In the genomic region with DNA sequence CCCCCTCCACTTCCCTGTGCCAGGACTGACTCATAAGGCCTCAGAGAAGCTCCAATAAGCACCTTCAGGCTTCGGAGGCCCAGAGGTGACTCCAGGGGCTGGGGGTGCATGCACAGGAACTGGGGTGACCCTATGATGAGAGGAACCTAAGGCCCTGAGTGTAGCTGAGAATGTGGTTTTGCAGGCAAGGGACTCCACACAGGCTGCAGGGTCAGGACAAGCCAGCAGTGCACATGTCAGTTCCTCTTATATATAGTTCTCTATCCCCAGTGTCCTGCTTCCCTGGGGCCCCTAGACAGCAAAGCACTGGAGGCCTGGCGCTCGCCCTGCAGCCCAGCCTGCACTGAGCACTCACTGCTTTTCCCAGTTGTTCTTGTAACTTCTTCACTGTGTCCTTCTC, we compare ENCODE assay signal across 24 mouse cellular contexts. TPM values are rescaled to one million over a fixed set of nuclear protein-coding genes. Genes with fewer than 3 reads are reported as not detected.
DNase-seq lines count a peak whose midpoint lies in the region; ATAC-seq lines count a peak whose summit lies in the region.
"Had no signal": no experiment of that assay in that cellular context is flagged by ENCODE, and none has a peak within 500 bp of the region (broad histone marks: within the 10 kb centered on the region; RNA-seq: fewer than 3 reads in every experiment).

No protein-coding gene starts in this region.

- peaks cover 5% of the 10 kb centered on the region; the same call in 1 of the 2 replicates for H3K36me3 ChIP-seq in forebrain, embryonic 11.5 days (ENCODE audit: control insufficient read depth, insufficient read depth, low read length)
- peaks cover 99% of the 10 kb centered on the region for H3K36me3 ChIP-seq in forebrain, embryonic 10.5 days (replicated peaks)
- H3K36me3 ChIP-seq in heart, embryonic 12.5 days: peaks cover 98% of the 10 kb centered on the region
- peaks cover 99% of the 10 kb centered on the region for H3K36me3 ChIP-seq in limb, embryonic 13.5 days
- H3K36me3 ChIP-seq in limb, embryonic 10.5 days: peaks cover 99% of the 10 kb centered on the region
- peaks cover 5% of the 10 kb centered on the region; the same call in 1 of the 2 replicates for H3K36me3 ChIP-seq in hindbrain, embryonic 11.5 days (ENCODE audit: control insufficient read depth, insufficient read depth, low read length)

- H3K9ac ChIP-seq in forebrain, embryonic 11.5 days (ENCODE audit: low read length): no peak overlapping the region
- no peak overlapping the region for H3K9ac ChIP-seq in heart, embryonic 12.5 days
- H3K9ac ChIP-seq in limb, embryonic 13.5 days: no peak overlapping the region
- H3K9ac ChIP-seq in hindbrain, embryonic 11.5 days (ENCODE audit: low read depth, low read length): no peak overlapping the region
- H3K9ac ChIP-seq: forebrain, embryonic 15.5 days; neural tube, embryonic 13.5 days had no signal

- no peaks in the 10 kb centered on the region for H3K9me3 ChIP-seq in forebrain, embryonic 11.5 days (ENCODE audit: control insufficient read depth, low read length)
- no peaks in the 10 kb centered on the region for H3K9me3 ChIP-seq in forebrain, embryonic 10.5 days
- H3K9me3 ChIP-seq in heart, embryonic 12.5 days (replicated peaks): no peaks in the 10 kb centered on the region
- H3K9me3 ChIP-seq in limb, embryonic 13.5 days: no peaks in the 10 kb centered on the region
- H3K9me3 ChIP-seq in limb, embryonic 10.5 days (replicated peaks): no peaks in the 10 kb centered on the region
- no peaks in the 10 kb centered on the region for H3K9me3 ChIP-seq in hindbrain, embryonic 11.5 days (ENCODE audit: control insufficient read depth, low read length)
- H3K9me3 ChIP-seq: forebrain, embryonic 15.5 days; G1E; megakaryocyte, embryonic 14.5 days; neural tube, embryonic 13.5 days had no signal

- H3K4me1 ChIP-seq in forebrain, embryonic 11.5 days (replicated peaks; ENCODE audit: control insufficient read depth, insufficient read depth, low read length): no peaks in the 10 kb centered on the region
- H3K4me1 ChIP-seq in forebrain, embryonic 10.5 days: peaks cover 3% of the 10 kb centered on the region; the same call in 1 of the 2 replicates
- peaks cover 59% of the 10 kb centered on the region for H3K4me1 ChIP-seq in heart, embryonic 12.5 days (replicated peaks)
- H3K4me1 ChIP-seq in limb, embryonic 13.5 days: no peaks in the 10 kb centered on the region
- no peaks in the 10 kb centered on the region for H3K4me1 ChIP-seq in limb, embryonic 10.5 days
- H3K4me1 ChIP-seq in hindbrain, embryonic 11.5 days (replicated peaks; ENCODE audit: control insufficient read depth, insufficient read depth, low read length): no peaks in the 10 kb centered on the region
- H3K4me1 ChIP-seq: forebrain, embryonic 15.5 days; neural tube, embryonic 13.5 days had no signal

- H3K27me3 ChIP-seq in forebrain, embryonic 11.5 days (ENCODE audit: control insufficient read depth, insufficient read depth, low read length): no peaks in the 10 kb centered on the region
- no peaks in the 10 kb centered on the region for H3K27me3 ChIP-seq in forebrain, embryonic 10.5 days (ENCODE audit: poor library complexity, severe bottlenecking)
- H3K27me3 ChIP-seq in heart, embryonic 12.5 days (replicated peaks): no peaks in the 10 kb centered on the region
- H3K27me3 ChIP-seq in limb, embryonic 13.5 days: no peaks in the 10 kb centered on the region
- H3K27me3 ChIP-seq in limb, embryonic 10.5 days (ENCODE audit: low read depth, poor library complexity, severe bottlenecking): no peaks in the 10 kb centered on the region
- H3K27me3 ChIP-seq in hindbrain, embryonic 11.5 days (ENCODE audit: control insufficient read depth, insufficient read depth, low read length): no peaks in the 10 kb centered on the region
- H3K27me3 ChIP-seq: forebrain, embryonic 15.5 days; megakaryocyte, embryonic 14.5 days; neural tube, embryonic 13.5 days had no signal

- no peak overlapping the region for H3K4me2 ChIP-seq in forebrain, embryonic 11.5 days (ENCODE audit: low read depth, low read length, severe bottlenecking)
- no peak overlapping the region for H3K4me2 ChIP-seq in heart, embryonic 12.5 days
- no peak overlapping the region for H3K4me2 ChIP-seq in limb, embryonic 13.5 days (replicated peaks)
- no peak overlapping the region for H3K4me2 ChIP-seq in hindbrain, embryonic 11.5 days (replicated peaks; ENCODE audit: low read depth, low read length)
- H3K4me2 ChIP-seq: forebrain, embryonic 15.5 days; neural tube, embryonic 13.5 days had no signal

- no peak for ATAC-seq in forebrain, embryonic 11.5 days (replicated peaks; ENCODE audit: low FRiP score)
- no peak for ATAC-seq in heart, embryonic 12.5 days (ENCODE audit: insufficient number of reproducible peaks, low FRiP score)
- ATAC-seq in limb, embryonic 13.5 days (ENCODE audit: low FRiP score, low read depth): no peak
- ATAC-seq in megakaryocyte, adult 5-6 weeks (ENCODE audit: poor library complexity, severe bottlenecking): 0 out of 2 replicates have a peak, but pooled peaks have one; percentile 7
- ATAC-seq in hindbrain, embryonic 11.5 days (ENCODE audit: low FRiP score): no peak
- ATAC-seq: activated CD4-positive, CD25-positive, alpha-beta regulatory T cell, adult 4 months; CD4-positive, CD25-positive, alpha-beta regulatory T cell, adult 4 months; forebrain, embryonic 15.5 days; hindbrain, embryonic 16.5 days had no signal

- H3K27ac ChIP-seq in forebrain, embryonic 11.5 days (ENCODE audit: low read depth, low read length): no peak overlapping the region
- no peak overlapping the region for H3K27ac ChIP-seq in forebrain, embryonic 10.5 days
- peak overlapping the region; percentile 70 for H3K27ac ChIP-seq in heart, embryonic 12.5 days (ENCODE audit: poor library complexity, severe bottlenecking)
- 0 out of 2 replicates have a peak overlapping the region, but pooled peaks have one; percentile 10 for H3K27ac ChIP-seq in limb, embryonic 13.5 days
- H3K27ac ChIP-seq in limb, embryonic 10.5 days: no peak overlapping the region
- no peak overlapping the region for H3K27ac ChIP-seq in hindbrain, embryonic 11.5 days (ENCODE audit: low read depth, low read length)
- H3K27ac ChIP-seq: forebrain, embryonic 15.5 days; heart, adult 2 months; neural tube, embryonic 13.5 days had no signal

- no peak overlapping the region for H3K4me3 ChIP-seq in forebrain, embryonic 11.5 days (ENCODE audit: low read depth, low read length)
- no peak overlapping the region for H3K4me3 ChIP-seq in forebrain, embryonic 10.5 days
- H3K4me3 ChIP-seq in heart, embryonic 12.5 days: no peak overlapping the region
- no peak overlapping the region for H3K4me3 ChIP-seq in limb, embryonic 13.5 days
- no peak overlapping the region for H3K4me3 ChIP-seq in limb, embryonic 10.5 days
- no peak overlapping the region for H3K4me3 ChIP-seq in hindbrain, embryonic 11.5 days (ENCODE audit: low read depth, low read length)
- H3K4me3 ChIP-seq: forebrain, embryonic 15.5 days; heart, adult 2 months; megakaryocyte, embryonic 14.5 days; neural tube, embryonic 13.5 days had no signal

- DNase-seq in forebrain, embryonic 11.5 days (ENCODE audit: low spot score): peak; percentile 41
- no peak for DNase-seq in forebrain, embryonic 10.5 days (ENCODE audit: extremely low spot score, low spot score)
- no peak for DNase-seq in heart, adult 9 months (ENCODE audit: low spot score in 2 of 2)
- no peak for DNase-seq in limb, embryonic 10.5 days (ENCODE audit: low spot score)
- no peak for DNase-seq in hindbrain, embryonic 11.5 days (ENCODE audit: low spot score)
- DNase-seq: adrenal gland, postnatal 14 days; cerebellum, adult 9-11 months; kidney, adult 2 months; lung, adult 18-20 months; lung, postnatal 14 days; midbrain, embryonic 14.5 days; right cerebral cortex, adult 18-20 months; thymus, postnatal 4 days had no signal

- 91% methylated on average over 3 of the region's 3 CpGs for WGBS in forebrain, embryonic 11.5 days
- 94% methylated on average over 3 of the region's 3 CpGs for WGBS in forebrain, embryonic 10.5 days
- 74% methylated on average over 3 of the region's 3 CpGs for WGBS in heart, embryonic 12.5 days
- 92% methylated on average over 3 of the region's 3 CpGs for WGBS in limb, embryonic 13.5 days
- WGBS in limb, embryonic 10.5 days: 89% methylated on average over 3 of the region's 3 CpGs
- WGBS in hindbrain, embryonic 11.5 days: 100% methylated on average over 3 of the region's 3 CpGs

RNA-seq across cellular contexts. Expression of a gene that starts 32.9 kb away (rescaled TPM):
- polyA plus RNA-seq in forebrain, embryonic 11.5 days (2014; fragmentation: Nextera tagmentation; extraction: Ambion mirVana): 364 and 369 TPM in 2 replicates
- polyA plus RNA-seq in forebrain, embryonic 10.5 days (2016; fragmentation: Nextera tagmentation; extraction: Ambion mirVana): 275 and 290 TPM in 2 replicates
- polyA plus RNA-seq in heart, embryonic 12.5 days (2016; fragmentation: Nextera tagmentation; extraction: Ambion mirVana): 963 and 982 TPM in 2 replicates
- 339 and 342 TPM in 2 replicates for polyA plus RNA-seq in limb, embryonic 13.5 days (2015; fragmentation: Nextera tagmentation; extraction: Ambion mirVana)
- 289 and 311 TPM in 2 replicates for polyA plus RNA-seq in limb, embryonic 10.5 days (2016; fragmentation: Nextera tagmentation; extraction: Ambion mirVana)
- 379 and 399 TPM in 2 replicates for total RNA-seq in megakaryocyte, adult 5-6 weeks (2015)
- total RNA-seq in megakaryocyte, adult 5-6 weeks (2017): 518 and 538 TPM in 2 replicates
- polyA plus RNA-seq in hindbrain, embryonic 11.5 days (2014; fragmentation: Nextera tagmentation; extraction: Ambion mirVana): 440 and 458 TPM in 2 replicates

Comparison
In these comparisons a context has a peak if more than half of its experiments do, and no peak if none do; other contexts are left out.
1. H3K27ac ChIP-seq: peak in heart, embryonic 12.5 days (single experiment) and limb, embryonic 13.5 days (single experiment); none in forebrain, embryonic 11.5 days (single experiment), forebrain, embryonic 10.5 days (single experiment), limb, embryonic 10.5 days (single experiment) and hindbrain, embryonic 11.5 days (single experiment).